Mouse (Mus musculus): ENCODE measurements around the gene Vim. TPM values are rescaled to one million over a fixed set of nuclear protein-coding genes. Genes with fewer than 3 reads are reported as not detected.
A peak's percentile ranks its signal among the peaks of the same experiment; 100 is the strongest.

Gene Vim
- total RNA-seq (2014; rRNA removed) (441 and 554 TPM in 2 replicates), polyA plus RNA-seq (2015; fragmentation: Nextera tagmentation; extraction: Ambion mirVana) (224 and 269 TPM in 2 replicates)

GRCm38 (mm10) chr2:13573408-13574065 is at the start of gene Vim:
TSS of gene Vim (plus strand) at chr2:13573927.
- H3K27me3 ChIP-seq (ENCODE audit: insufficient read depth, low read length), result no peaks in the 10 kb centered on the region
- 1% methylated on average over 26 of the region's 26 CpGs for WGBS
- H3K4me2 ChIP-seq (ENCODE audit: low read depth), result peak within 1 kb of the TSS; percentile 96
- no peak for TF ChIP-seq CTCF (IDR thresholded peaks at IDR 0.05; ENCODE audit: low read depth)
- peak; percentile 94 for DNase-seq
- H3K9me3 ChIP-seq (ENCODE audit: low read length), result no peaks in the 10 kb centered on the region
- no peaks in the 10 kb centered on the region for H3K36me3 ChIP-seq (ENCODE audit: insufficient read depth)
- peak within 1 kb of the TSS; percentile 56 for H3K9ac ChIP-seq
- ATAC-seq, result peak; percentile 92
- H3K4me1 ChIP-seq (ENCODE audit: insufficient read depth), result peaks cover 4% of the 10 kb centered on the region; the same call in 1 of the 2 replicates
- peak within 1 kb of the TSS; percentile 84 for H3K27ac ChIP-seq (ENCODE audit: low read depth, low read length)
- H3K4me3 ChIP-seq (ENCODE audit: low read depth, low read length), result peak within 1 kb of the TSS; percentile 63

DNA sequence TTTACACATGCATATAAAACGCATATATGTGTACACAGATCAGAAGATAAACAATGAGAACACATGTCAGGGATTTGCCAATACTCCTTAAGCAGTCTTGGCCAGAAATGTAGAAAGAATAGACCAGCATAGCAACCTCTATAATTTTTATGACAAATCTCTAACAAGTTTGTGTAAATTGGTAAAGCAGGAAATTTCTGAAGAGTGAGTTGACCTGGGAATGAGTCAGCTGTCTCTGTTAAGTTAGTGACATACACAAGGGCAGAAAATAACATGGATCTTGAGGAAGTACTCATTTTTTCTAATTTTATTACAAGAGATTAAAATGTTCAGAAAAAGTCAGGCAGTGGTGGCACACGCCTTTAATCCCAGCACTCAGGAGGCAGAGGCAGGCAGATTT is 47.5 kb upstream of the Vim start:
- Histone ChIP-seq H3K4me1 (ENCODE audit: insufficient read depth) (no peaks in the 10 kb centered on the region), H3K36me3 (ENCODE audit: insufficient read depth) (no peaks in the 10 kb centered on the region), H3K9ac (no peak overlapping the region), H3K27me3 (ENCODE audit: insufficient read depth, low read length) (no peaks in the 10 kb centered on the region), H3K27ac (ENCODE audit: low read depth, low read length) (no peak overlapping the region), H3K4me2 (ENCODE audit: low read depth) (no peak overlapping the region), H3K4me3 (ENCODE audit: low read depth, low read length) (no peak overlapping the region), H3K9me3 (ENCODE audit: low read length) (no peaks in the 10 kb centered on the region)
- 84% methylated on average over 2 of the region's 2 CpGs for WGBS
- no peak for ATAC-seq
- TF ChIP-seq CTCF (IDR thresholded peaks at IDR 0.05; ENCODE audit: low read depth), result no peak
- no peak for DNase-seq

GRCm38 (mm10) chr2:13527125-13527524 is 46.6 kb upstream of the Vim start:
- TF ChIP-seq CTCF (IDR thresholded peaks at IDR 0.05; ENCODE audit: low read depth), result no peak
- Histone ChIP-seq H3K36me3 (ENCODE audit: insufficient read depth) (no peaks in the 10 kb centered on the region), H3K9ac (no peak overlapping the region), H3K27me3 (ENCODE audit: insufficient read depth, low read length) (no peaks in the 10 kb centered on the region), H3K9me3 (ENCODE audit: low read length) (no peaks in the 10 kb centered on the region), H3K4me2 (ENCODE audit: low read depth) (no peak overlapping the region), H3K27ac (ENCODE audit: low read depth, low read length) (no peak overlapping the region), H3K4me1 (ENCODE audit: insufficient read depth) (no peaks in the 10 kb centered on the region), H3K4me3 (ENCODE audit: low read depth, low read length) (no peak overlapping the region)
- 42% methylated on average over 2 of the region's 2 CpGs for WGBS
- DNase-seq, result no peak
- ATAC-seq, result no peak

DNA sequence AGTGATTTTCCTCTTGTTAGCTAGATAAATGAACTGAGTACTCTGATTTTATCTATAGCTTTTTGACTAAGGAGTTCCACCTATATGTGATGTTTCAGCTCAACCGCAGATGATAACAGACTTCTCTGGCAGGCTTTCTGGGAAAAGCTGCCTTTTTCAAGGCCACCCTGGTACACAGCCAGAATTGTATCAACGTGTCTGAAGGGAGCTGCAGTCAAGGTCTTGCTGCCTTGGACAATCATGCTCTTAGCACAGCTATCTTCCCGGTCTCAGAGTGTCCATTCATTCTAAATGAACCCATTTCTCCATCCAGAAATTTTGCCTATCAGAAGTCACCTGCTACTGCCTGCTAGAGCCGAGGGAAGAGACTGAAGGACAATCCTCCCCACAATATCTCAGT is 46.2 kb upstream of the Vim start:
- TF ChIP-seq CTCF (IDR thresholded peaks at IDR 0.05; ENCODE audit: low read depth), result no peak
- ATAC-seq, result no peak
- Histone ChIP-seq H3K4me3 (ENCODE audit: low read depth, low read length) (no peak overlapping the region), H3K4me2 (ENCODE audit: low read depth) (no peak overlapping the region), H3K9ac (no peak overlapping the region), H3K27ac (ENCODE audit: low read depth, low read length) (no peak overlapping the region), H3K36me3 (ENCODE audit: insufficient read depth) (no peaks in the 10 kb centered on the region), H3K9me3 (ENCODE audit: low read length) (no peaks in the 10 kb centered on the region), H3K4me1 (ENCODE audit: insufficient read depth) (no peaks in the 10 kb centered on the region), H3K27me3 (ENCODE audit: insufficient read depth, low read length) (no peaks in the 10 kb centered on the region)
- 67% methylated on average over 4 of the region's 4 CpGs for WGBS
- DNase-seq, result no peak

GRCm38 (mm10) chr2:13529253-13529933 is 44.3 kb upstream of the Vim start:
- H3K4me3 ChIP-seq (ENCODE audit: low read depth, low read length), result no peak overlapping the region
- H3K9ac ChIP-seq, result no peak overlapping the region
- no peak for TF ChIP-seq CTCF (IDR thresholded peaks at IDR 0.05; ENCODE audit: low read depth)
- H3K27me3 ChIP-seq (ENCODE audit: insufficient read depth, low read length), result no peaks in the 10 kb centered on the region
- no peak overlapping the region for H3K27ac ChIP-seq (ENCODE audit: low read depth, low read length)
- 93% methylated on average over 3 of the region's 3 CpGs for WGBS
- ATAC-seq, result no peak
- H3K9me3 ChIP-seq (ENCODE audit: low read length), result no peaks in the 10 kb centered on the region
- no peak for DNase-seq
- no peaks in the 10 kb centered on the region for H3K36me3 ChIP-seq (ENCODE audit: insufficient read depth)
- no peaks in the 10 kb centered on the region for H3K4me1 ChIP-seq (ENCODE audit: insufficient read depth)
- H3K4me2 ChIP-seq (ENCODE audit: low read depth), result no peak overlapping the region

- TF ChIP-seq CTCF (IDR thresholded peaks at IDR 0.05; ENCODE audit: low read depth), result no peak
- no peak for DNase-seq
- no peak overlapping the region for H3K9ac ChIP-seq
- WGBS, result 91% methylated on average over 6 of the region's 6 CpGs
- no peaks in the 10 kb centered on the region for H3K36me3 ChIP-seq (ENCODE audit: insufficient read depth)
- H3K27ac ChIP-seq (ENCODE audit: low read depth, low read length), result no peak overlapping the region
- H3K4me3 ChIP-seq (ENCODE audit: low read depth, low read length), result no peak overlapping the region
- H3K4me1 ChIP-seq (ENCODE audit: insufficient read depth), result no peaks in the 10 kb centered on the region
- ATAC-seq, result no peak
- no peak overlapping the region for H3K4me2 ChIP-seq (ENCODE audit: low read depth)
- H3K9me3 ChIP-seq (ENCODE audit: low read length), result no peaks in the 10 kb centered on the region
- no peaks in the 10 kb centered on the region for H3K27me3 ChIP-seq (ENCODE audit: insufficient read depth, low read length)
Observed at GRCm38 (mm10) chr2:13530639-13531038, 43.1 kb upstream of the Vim start.

- Histone ChIP-seq H3K4me2 (ENCODE audit: low read depth) (no peak overlapping the region), H3K27me3 (ENCODE audit: insufficient read depth, low read length) (no peaks in the 10 kb centered on the region), H3K36me3 (ENCODE audit: insufficient read depth) (no peaks in the 10 kb centered on the region), H3K4me3 (ENCODE audit: low read depth, low read length) (no peak overlapping the region), H3K9me3 (ENCODE audit: low read length) (no peaks in the 10 kb centered on the region), H3K4me1 (ENCODE audit: insufficient read depth) (no peaks in the 10 kb centered on the region), H3K27ac (ENCODE audit: low read depth, low read length) (no peak overlapping the region), H3K9ac (no peak overlapping the region)
- ATAC-seq, result no peak
- TF ChIP-seq CTCF (IDR thresholded peaks at IDR 0.05; ENCODE audit: low read depth), result no peak
- no peak for DNase-seq
Observed at GRCm38 (mm10) chr2:13536747-13537146, 37.0 kb upstream of the Vim start.
